Mouse (Mus musculus) MEL (cell line): ENCODE measurements around the gene Opa1. TPM values are rescaled to one million over a fixed set of nuclear protein-coding genes. Genes with fewer than 3 reads are reported as not detected.

Experiments
- DNase-seq: peaks from one replicate; pipeline ENCODE4 v3.0.0; 2011; ENCODE audit warnings: low read depth, low spot score
- H3K27ac ChIP-seq: 2 replicates; pipeline ENCODE4 v1.5.1; 2012; ENCODE audit warnings: low read depth, mild to moderate bottlenecking, control low read depth, low read length, moderate library complexity; ENCODE audit not compliant: control insufficient read depth
- H3K27me3 ChIP-seq, 2 experiments: fragments of 150-350 bp in 1 of 2; sonication (generic) in 1 of 2; 2 replicates each; pipeline ENCODE4 v1.6.1; 2012; ENCODE audit warnings: low read length in 2 of 2, mild to moderate bottlenecking in 2 of 2, improper control_type of control experiment in 1 of 2, moderate library complexity in 1 of 2; ENCODE audit not compliant: insufficient read depth in 2 of 2, control insufficient read depth in 1 of 2
- H3K36me3 ChIP-seq, 2 experiments: 2 replicates each; pipeline ENCODE4 v1.6.1; 2012 to 2014; ENCODE audit warnings: low read length in 2 of 2, improper control_type of control experiment in 1 of 2, inconsistent platforms in 1 of 2, mild to moderate bottlenecking in 1 of 2; ENCODE audit not compliant: insufficient read depth in 2 of 2, control insufficient read depth in 1 of 2
- H3K4me1 ChIP-seq, 2 experiments: fragments of 150-350 bp in 1 of 2; sonication (generic) in 1 of 2; 2 replicates each; pipeline ENCODE4 v1.6.1; 2012; ENCODE audit warnings: low read length in 2 of 2, improper control_type of control experiment in 1 of 2, mild to moderate bottlenecking in 1 of 2; ENCODE audit not compliant: insufficient read depth in 2 of 2, control insufficient read depth in 1 of 2
- H3K4me3 ChIP-seq, 2 experiments: fragments of 150-350 bp in 1 of 2; sonication (generic) in 1 of 2; 2 replicates each; pipeline ENCODE4 v1.5.1; 2012; ENCODE audit warnings: low read depth in 2 of 2, low read length in 2 of 2, mild to moderate bottlenecking in 2 of 2, moderate library complexity in 2 of 2, control low read depth in 1 of 2, improper control_type of control experiment in 1 of 2; ENCODE audit not compliant: control insufficient read depth in 1 of 2, insufficient read depth in 1 of 2
- H3K79me2 ChIP-seq: 2 replicates; pipeline ENCODE4 v1.6.1; 2012; ENCODE audit warnings: mild to moderate bottlenecking, low read length, moderate library complexity; ENCODE audit not compliant: control insufficient read depth, poor library complexity, insufficient read depth
- H3K9ac ChIP-seq: 2 replicates; pipeline ENCODE4 v1.6.1; 2012; ENCODE audit warnings: low read depth, mild to moderate bottlenecking, control low read depth, low read length, moderate library complexity; ENCODE audit not compliant: control insufficient read depth, poor library complexity, severe bottlenecking
- H3K9me3 ChIP-seq: fragments of 150-350 bp; sonication (generic); replicated peaks from 2 replicates; pipeline ENCODE4 v1.6.1; 2012; ENCODE audit warnings: mild to moderate bottlenecking, low read length, improper control_type of control experiment, moderate library complexity; ENCODE audit not compliant: insufficient read depth
- BHLHE40 ChIP-seq: IDR thresholded peaks from 2 replicates; pipeline ENCODE4 v1.6.1; 2012; ENCODE audit warnings: low read depth, mild to moderate bottlenecking, inconsistent platforms, low read length, improper control_type of control experiment, borderline replicate concordance
- CHD1 ChIP-seq: IDR thresholded peaks from 2 replicates; pipeline ENCODE4 v1.6.1; 2012; ENCODE audit warnings: low read depth, mild to moderate bottlenecking, inconsistent platforms, low read length, improper control_type of control experiment
- E2F4 ChIP-seq: IDR thresholded peaks from 2 replicates; pipeline ENCODE4 v1.6.1; 2011; ENCODE audit warnings: low read depth, low read length, improper control_type of control experiment, borderline replicate concordance
- ELF1 ChIP-seq: IDR thresholded peaks from 2 replicates; pipeline ENCODE4 v1.6.1; 2014; ENCODE audit warnings: low read depth, mild to moderate bottlenecking, inconsistent platforms, low read length, improper control_type of control experiment, moderate library complexity
- EP300 ChIP-seq, 2 experiments: IDR thresholded peaks; 2 replicates each; pipeline ENCODE4 v1.6.1; 2011; ENCODE audit warnings: improper control_type of control experiment in 2 of 2, low read length in 2 of 2, low read depth in 1 of 2, mild to moderate bottlenecking in 1 of 2
- GATA1 ChIP-seq: IDR thresholded peaks from 2 replicates; pipeline ENCODE4 v1.6.1; 2011; ENCODE audit warnings: low read depth, low read length, improper control_type of control experiment
- MAFK ChIP-seq: IDR thresholded peaks from 2 replicates; pipeline ENCODE4 v1.6.1; 2011; ENCODE audit warnings: low read depth, mild to moderate bottlenecking, low read length, improper control_type of control experiment, borderline replicate concordance
- MAX ChIP-seq: IDR thresholded peaks from 2 replicates; pipeline ENCODE4 v1.6.1; 2011; ENCODE audit warnings: low read length, improper control_type of control experiment
- MAZ ChIP-seq: IDR thresholded peaks from 2 replicates; pipeline ENCODE4 v1.6.1; 2012; ENCODE audit warnings: low read depth, mild to moderate bottlenecking, inconsistent platforms, low read length, improper control_type of control experiment
- MYB ChIP-seq: IDR thresholded peaks from 2 replicates; pipeline ENCODE4 v1.6.1; 2011; ENCODE audit warnings: mild to moderate bottlenecking, low read depth, low read length, improper control_type of control experiment
- MYC ChIP-seq: IDR thresholded peaks from 2 replicates; pipeline ENCODE4 v1.6.1; 2011; ENCODE audit warnings: low read depth, mild to moderate bottlenecking, low read length, improper control_type of control experiment, moderate library complexity
- NELFE ChIP-seq: IDR thresholded peaks from 2 replicates; pipeline ENCODE4 v1.6.1; 2011; ENCODE audit warnings: low read depth, low read length, improper control_type of control experiment
- NRF1 ChIP-seq: IDR thresholded peaks from 2 replicates; pipeline ENCODE4 v1.6.1; 2014; ENCODE audit warnings: low read depth, mild to moderate bottlenecking, inconsistent platforms, low read length, improper control_type of control experiment, moderate library complexity; ENCODE audit not compliant: poor library complexity, insufficient read depth, severe bottlenecking
- POLR2A ChIP-seq, 2 experiments: IDR thresholded peaks; 2 replicates each; pipeline ENCODE4 v1.6.1; 2011 to 2012; ENCODE audit warnings: low read length in 2 of 2, mild to moderate bottlenecking in 2 of 2, control low read depth in 1 of 2, improper control_type of control experiment in 1 of 2, low read depth in 1 of 2, moderate library complexity in 1 of 2; ENCODE audit not compliant: control insufficient read depth in 1 of 2, insufficient read depth in 1 of 2, poor library complexity in 1 of 2
- POLR2AphosphoS2 ChIP-seq: IDR thresholded peaks from 2 replicates; pipeline ENCODE4 v1.6.1; 2011; ENCODE audit warnings: low read length, improper control_type of control experiment
- POLR2AphosphoS5 ChIP-seq: IDR thresholded peaks from 2 replicates; pipeline ENCODE4 v1.6.1; 2012; ENCODE audit warnings: low read depth, borderline replicate concordance, mild to moderate bottlenecking, inconsistent platforms, low read length, moderate library complexity, mixed read lengths
- SMC3 ChIP-seq: IDR thresholded peaks from 2 replicates; pipeline ENCODE4 v1.6.1; 2011; ENCODE audit warnings: low read depth, low read length, improper control_type of control experiment
- TBP ChIP-seq: IDR thresholded peaks from 2 replicates; pipeline ENCODE4 v1.8.0; 2011; ENCODE audit warnings: low read depth, low read length, improper control_type of control experiment
- TCF12 ChIP-seq: IDR thresholded peaks from 2 replicates; pipeline ENCODE4 v1.6.1; 2014; ENCODE audit warnings: low read depth, mild to moderate bottlenecking, inconsistent platforms, low read length, improper control_type of control experiment, moderate library complexity
- USF1 ChIP-seq: IDR thresholded peaks from 2 replicates; pipeline ENCODE4 v1.6.1; 2014; ENCODE audit warnings: low read depth, mild to moderate bottlenecking, inconsistent platforms, low read length, improper control_type of control experiment, moderate library complexity
- USF2 ChIP-seq, 2 experiments: IDR thresholded peaks; 2 replicates each; pipeline ENCODE4 v1.6.1; 2011 to 2012; ENCODE audit warnings: improper control_type of control experiment in 2 of 2, low read length in 2 of 2, borderline replicate concordance in 1 of 2, inconsistent platforms in 1 of 2, low read depth in 1 of 2, mild to moderate bottlenecking in 1 of 2; ENCODE audit not compliant: insufficient read depth in 1 of 2
- ZNF384 ChIP-seq: IDR thresholded peaks from 2 replicates; pipeline ENCODE4 v1.6.1; 2012; ENCODE audit warnings: low read depth, mild to moderate bottlenecking, inconsistent platforms, low read length, improper control_type of control experiment
- polyA plus RNA-seq, 2 experiments: library from polyadenylated mRNA; stranded (reverse) in 1 of 2; unstranded in 1 of 2; fragments of >175 nt in 1 of 2; fragments of >200 nt in 1 of 2; gene quantifications; 2 replicates each; pipeline versions ENCODE4 v1.2.1 to v1.2.4; 2012; ENCODE audit warnings: low replicate concordance in 2 of 2, low read depth in 1 of 2; ENCODE audit not compliant: insufficient read length in 2 of 2, insufficient read depth in 1 of 2, missing spikeins in 1 of 2
- total RNA-seq: library from RNA; depleted of rRNA; stranded (reverse); fragments of 300-350 nt; gene quantifications from 2 replicates; pipeline ENCODE4 v1.2.3, GENCODE M21; 2012

Opa1 gene
- total and polyA plus RNA-seq, 3 experiments, result 43.4 to 56.1 (median 45.6) TPM

GRCm38 (mm10) chr16:29668451-29668850 is 89.3 kb downstream of the Opa1 start:
- no peak overlapping the region for H3K9ac ChIP-seq
- H3K27me3 ChIP-seq, result no peaks in the 10 kb centered on the region
- no peaks in the 10 kb centered on the region for H3K79me2 ChIP-seq
- no peaks in the 10 kb centered on the region for H3K9me3 ChIP-seq
- H3K4me1 ChIP-seq, result no peaks in the 10 kb centered on the region
- no peak overlapping the region for H3K27ac ChIP-seq
- no peak for DNase-seq
- TF ChIP-seq SMC3 (no peak), TBP (no peak), ELF1 (no peak)
- H3K36me3 ChIP-seq, result no peaks in the 10 kb centered on the region
- H3K4me3 ChIP-seq, result no peak overlapping the region

DNA sequence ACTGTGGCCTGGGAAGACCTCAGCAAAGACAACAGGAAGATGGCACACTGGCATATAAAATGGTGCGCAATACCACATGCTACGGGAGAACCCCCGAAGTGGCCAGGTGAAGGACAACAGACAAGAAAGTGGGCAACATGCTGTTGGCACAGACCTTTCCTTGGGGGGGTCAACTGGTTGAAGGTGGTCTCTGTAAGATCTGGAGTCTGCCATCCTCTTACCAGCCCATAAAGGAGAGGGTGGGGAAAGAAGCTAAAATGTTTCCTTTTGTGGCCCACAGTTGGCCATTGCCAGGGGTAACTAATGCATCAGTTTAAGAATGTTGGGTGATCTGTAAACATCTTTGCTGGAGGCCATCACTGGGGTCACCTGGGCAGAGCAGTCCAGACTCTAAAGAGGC is 91.7 kb downstream of the Opa1 start:
- Histone ChIP-seq H3K9ac (no peak overlapping the region), H3K9me3 (no peaks in the 10 kb centered on the region), H3K27ac (no peak overlapping the region), H3K4me3 (no peak overlapping the region), H3K27me3 (no peaks in the 10 kb centered on the region), H3K79me2 (no peaks in the 10 kb centered on the region), H3K4me1 (no peaks in the 10 kb centered on the region), H3K36me3 (no peaks in the 10 kb centered on the region)
- TF ChIP-seq TCF12 (no peak), MYB (no peak), BHLHE40 (no peak), USF1 (no peak), ZNF384 (no peak), GATA1 (no peak), MAFK (no peak), NRF1 (no peak), POLR2AphosphoS2 (no peak)
- no peak for DNase-seq

DNA sequence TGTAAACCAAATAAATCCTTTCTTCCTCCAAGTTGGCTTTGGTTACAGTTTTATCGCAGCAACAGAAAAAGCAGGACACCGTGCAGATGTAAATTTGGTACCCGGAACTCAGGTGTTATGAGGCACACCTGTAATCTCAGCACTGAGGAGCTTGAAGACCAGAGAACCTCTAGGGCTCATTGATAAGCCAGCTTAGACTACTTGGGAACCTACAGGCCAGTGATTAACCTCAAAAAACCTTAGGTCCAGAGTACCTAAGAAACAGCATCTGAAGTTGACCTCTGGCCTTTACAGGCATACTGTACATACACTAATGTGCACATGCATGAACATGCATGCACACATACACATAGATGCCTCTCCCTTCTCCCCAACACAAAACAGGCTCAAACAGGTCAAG is 94.1 kb downstream of the Opa1 start:
- no peaks in the 10 kb centered on the region for H3K27me3 ChIP-seq
- TF ChIP-seq E2F4, result no peak
- no peak for TF ChIP-seq ELF1
- TF ChIP-seq POLR2AphosphoS5, result no peak
- TF ChIP-seq NELFE, result no peak
- TF ChIP-seq GATA1, result no peak
- no peak for TF ChIP-seq MAZ
- TF ChIP-seq EP300 (IDR thresholded peaks at IDR 0.05; ENCODE audit: low read depth in 1 of 2, low read length in 2 of 2), result no peak
- no peak for TF ChIP-seq MYC
- no peak for TF ChIP-seq MAX
- TF ChIP-seq POLR2A (IDR thresholded peaks at IDR 0.05; ENCODE audit: control insufficient read depth in 1 of 2, insufficient read depth in 1 of 2, low read depth in 1 of 2, low read length in 2 of 2, poor library complexity in 1 of 2), result no peak
- TF ChIP-seq USF1, result no peak
- no peak for TF ChIP-seq USF2 (IDR thresholded peaks at IDR 0.05; ENCODE audit: borderline replicate concordance in 1 of 2, insufficient read depth in 1 of 2, low read depth in 1 of 2, low read length in 2 of 2)
- TF ChIP-seq TBP, result no peak
- no peak for TF ChIP-seq MAFK
- TF ChIP-seq CHD1, result no peak
- no peak overlapping the region for H3K9ac ChIP-seq
- DNase-seq, result no peak
- H3K79me2 ChIP-seq, result no peaks in the 10 kb centered on the region
- no peaks in the 10 kb centered on the region for H3K9me3 ChIP-seq
- no peaks in the 10 kb centered on the region for H3K4me1 ChIP-seq
- no peak overlapping the region for H3K27ac ChIP-seq
- H3K4me3 ChIP-seq, result no peak overlapping the region
- H3K36me3 ChIP-seq, result no peaks in the 10 kb centered on the region
